ENCODE assay signal across 9 mouse cellular contexts in genomic region chr4:136242065-136242703, GRCm38 (mm10). TPM values are rescaled to one million over a fixed set of nuclear protein-coding genes. Genes with fewer than 3 reads are reported as not detected.
A peak's percentile ranks its signal among the peaks of the same experiment; 100 is the strongest.
DNase-seq lines count a peak whose midpoint lies in the region; ATAC-seq and TF ChIP-seq lines count a peak whose summit lies in the region.
"Had no signal": no experiment of that assay in that cellular context is flagged by ENCODE, and none has a peak within 500 bp of the region (broad histone marks: within the 10 kb centered on the region; RNA-seq: fewer than 3 reads in every experiment).

No protein-coding gene starts in this region.

- no peaks in the 10 kb centered on the region for H3K9me3 ChIP-seq in heart, embryonic 12.5 days (replicated peaks)
- no peaks in the 10 kb centered on the region for H3K9me3 ChIP-seq in ES-Bruce4 (replicated peaks; ENCODE audit: control insufficient read depth, insufficient read depth, low read length, poor library complexity, severe bottlenecking)
- no peaks in the 10 kb centered on the region for H3K9me3 ChIP-seq in midbrain, embryonic 15.5 days
- H3K9me3 ChIP-seq: hindbrain, embryonic 15.5 days; limb, embryonic 13.5 days had no signal

- TF ChIP-seq CTCF in ES-Bruce4 (IDR thresholded peaks at IDR 0.05; ENCODE audit: low read depth, low read length), result peak; percentile 38

- no peak overlapping the region for H3K4me3 ChIP-seq in heart, embryonic 12.5 days
- H3K4me3 ChIP-seq in ES-Bruce4 (ENCODE audit: low read depth, low read length), result no peak overlapping the region
- no peak overlapping the region for H3K4me3 ChIP-seq in midbrain, embryonic 15.5 days
- H3K4me3 ChIP-seq: hindbrain, embryonic 15.5 days; limb, embryonic 13.5 days had no signal

- no peak for TF ChIP-seq EP300 in ES-Bruce4 (IDR thresholded peaks at IDR 0.05; ENCODE audit: insufficient read depth, low read depth, low read length)

- ATAC-seq in heart, embryonic 12.5 days (ENCODE audit: insufficient number of reproducible peaks, low FRiP score), result no peak
- no peak for ATAC-seq in midbrain, embryonic 15.5 days (replicated peaks)

- no peak overlapping the region for H3K27ac ChIP-seq in heart, embryonic 12.5 days (ENCODE audit: poor library complexity, severe bottlenecking)
- no peak overlapping the region for H3K27ac ChIP-seq in ES-Bruce4 (ENCODE audit: insufficient read depth, low read length)
- H3K27ac ChIP-seq in midbrain, embryonic 15.5 days, result no peak overlapping the region
- H3K27ac ChIP-seq: hindbrain, embryonic 15.5 days; limb, embryonic 13.5 days had no signal

- 45% methylated on average over 8 of the region's 8 CpGs for WGBS in heart, embryonic 12.5 days
- 47% methylated on average over 8 of the region's 8 CpGs for WGBS in midbrain, embryonic 15.5 days

- H3K4me1 ChIP-seq in heart, embryonic 12.5 days (replicated peaks), result peaks cover 30% of the 10 kb centered on the region
- H3K4me1 ChIP-seq in ES-Bruce4 (ENCODE audit: control insufficient read depth, insufficient read depth, low read length), result peaks cover 10% of the 10 kb centered on the region
- peaks cover 10% of the 10 kb centered on the region; the same call in 1 of the 2 replicates for H3K4me1 ChIP-seq in midbrain, embryonic 15.5 days

- H3K36me3 ChIP-seq in heart, embryonic 12.5 days, result no peaks in the 10 kb centered on the region
- no peaks in the 10 kb centered on the region for H3K36me3 ChIP-seq in ES-Bruce4 (ENCODE audit: control insufficient read depth, insufficient read depth, low read length, poor library complexity, severe bottlenecking)
- no peaks in the 10 kb centered on the region for H3K36me3 ChIP-seq in midbrain, embryonic 15.5 days (replicated peaks)
- H3K36me3 ChIP-seq: hindbrain, embryonic 15.5 days had no signal

- H3K27me3 ChIP-seq in heart, embryonic 12.5 days (replicated peaks), result peaks cover 74% of the 10 kb centered on the region
- no peaks in the 10 kb centered on the region for H3K27me3 ChIP-seq in ES-Bruce4 (ENCODE audit: control insufficient read depth, insufficient read depth, low read length, poor library complexity, severe bottlenecking)
- peaks cover 37% of the 10 kb centered on the region for H3K27me3 ChIP-seq in midbrain, embryonic 15.5 days (replicated peaks)

- DNase-seq in heart, postnatal 14 days, result peak; percentile 54 to 60
- DNase-seq in 416B (ENCODE audit: low read depth), result peak; percentile 62
- DNase-seq in kidney, postnatal 4 days, result peak; percentile 50 to 62
- no peak for DNase-seq in spleen, adult 12 weeks (ENCODE audit: low spot score)

- no peak overlapping the region for H3K4me2 ChIP-seq in heart, embryonic 12.5 days
- no peak overlapping the region for H3K4me2 ChIP-seq in midbrain, embryonic 15.5 days
- H3K4me2 ChIP-seq: hindbrain, embryonic 15.5 days; limb, embryonic 13.5 days had no signal

- no peak overlapping the region for H3K9ac ChIP-seq in heart, embryonic 12.5 days
- H3K9ac ChIP-seq in ES-Bruce4 (ENCODE audit: low read depth, poor library complexity, severe bottlenecking), result no peak overlapping the region
- H3K9ac ChIP-seq in midbrain, embryonic 15.5 days, result no peak overlapping the region
- H3K9ac ChIP-seq: hindbrain, embryonic 15.5 days; limb, embryonic 13.5 days had no signal

- intact Hi-C loops in heart, postnatal 14 days (cut with DNase I), result loop anchor here (10.0 kb wide), 1 partner anchor 383 kb away; the partner anchor contains the start of gene Lactbl1

- TF ChIP-seq POLR2A in ES-Bruce4 (IDR thresholded peaks at IDR 0.05; ENCODE audit: insufficient read depth, low read length), result no peak

RNA-seq across cellular contexts. Expression of gene Tcea3, which starts 5.3 kb away (rescaled TPM):
- total RNA-seq in heart, postnatal 14 days (2021), result 10 to 100 TPM; 77.1 to 77.6 TPM
- polyA plus RNA-seq in heart, embryonic 12.5 days (2016; fragmentation: Nextera tagmentation; extraction: Ambion mirVana), result 56.9 and 57.6 TPM in 2 replicates
- polyA plus RNA-seq in ES-Bruce4 (2011; ENCODE audit: insufficient read depth, insufficient read length, low read depth, missing spikeins), result 57.1 and 57.8 TPM in 2 replicates
- polyA plus RNA-seq in midbrain, embryonic 15.5 days (2015; fragmentation: Nextera tagmentation; extraction: Ambion mirVana), result 1.4 and 1.8 TPM in 2 replicates

RNA-seq across cellular contexts. Expression of gene Asap3, which starts 36.0 kb away (rescaled TPM):
- total RNA-seq in heart, postnatal 14 days (2021), result 10 to 100 TPM; 11.6 to 12.8 TPM
- polyA plus RNA-seq in heart, embryonic 12.5 days (2016; fragmentation: Nextera tagmentation; extraction: Ambion mirVana), result 2.9 and 3.4 TPM in 2 replicates
- polyA plus RNA-seq in ES-Bruce4 (2011; ENCODE audit: insufficient read depth, insufficient read length, low read depth, missing spikeins), result 7.2 and 9.3 TPM in 2 replicates
- 5.1 and 5.2 TPM in 2 replicates for polyA plus RNA-seq in midbrain, embryonic 15.5 days (2015; fragmentation: Nextera tagmentation; extraction: Ambion mirVana)

RNA-seq across cellular contexts. Expression of gene Zfp46, which starts 42.3 kb away (rescaled TPM):
- total RNA-seq in heart, postnatal 14 days (2021), result 10 to 100 TPM; 56.1 to 64.2 TPM
- 24.7 and 24.9 TPM in 2 replicates for polyA plus RNA-seq in heart, embryonic 12.5 days (2016; fragmentation: Nextera tagmentation; extraction: Ambion mirVana)
- 5.5 and 6.0 TPM in 2 replicates for polyA plus RNA-seq in ES-Bruce4 (2011; ENCODE audit: insufficient read depth, insufficient read length, low read depth, missing spikeins)
- polyA plus RNA-seq in midbrain, embryonic 15.5 days (2015; fragmentation: Nextera tagmentation; extraction: Ambion mirVana), result 42.8 and 43.2 TPM in 2 replicates

Comparison
In these comparisons a context has a peak if more than half of its experiments do, and no peak if none do; other contexts are left out.
1. RNA of gene Tcea3, which starts 5.3 kb away (polyA plus RNA-seq): 56.9 to 57.6 TPM in heart, embryonic 12.5 days and 57.1 to 57.8 TPM in ES-Bruce4; 1.4 to 1.8 TPM in midbrain, embryonic 15.5 days; every median in the first group is over 10 times any median in the second.